Mouse (Mus musculus): ENCODE data around the gene C1qc.
A peak's percentile ranks its signal among the peaks of the same experiment; 100 is the strongest.

Gene C1qc

GRCm38 (mm10) chr4:136894821-136895220, 2.0 kb upstream of the C1qc start:
- no peak for DNase-seq

DNA sequence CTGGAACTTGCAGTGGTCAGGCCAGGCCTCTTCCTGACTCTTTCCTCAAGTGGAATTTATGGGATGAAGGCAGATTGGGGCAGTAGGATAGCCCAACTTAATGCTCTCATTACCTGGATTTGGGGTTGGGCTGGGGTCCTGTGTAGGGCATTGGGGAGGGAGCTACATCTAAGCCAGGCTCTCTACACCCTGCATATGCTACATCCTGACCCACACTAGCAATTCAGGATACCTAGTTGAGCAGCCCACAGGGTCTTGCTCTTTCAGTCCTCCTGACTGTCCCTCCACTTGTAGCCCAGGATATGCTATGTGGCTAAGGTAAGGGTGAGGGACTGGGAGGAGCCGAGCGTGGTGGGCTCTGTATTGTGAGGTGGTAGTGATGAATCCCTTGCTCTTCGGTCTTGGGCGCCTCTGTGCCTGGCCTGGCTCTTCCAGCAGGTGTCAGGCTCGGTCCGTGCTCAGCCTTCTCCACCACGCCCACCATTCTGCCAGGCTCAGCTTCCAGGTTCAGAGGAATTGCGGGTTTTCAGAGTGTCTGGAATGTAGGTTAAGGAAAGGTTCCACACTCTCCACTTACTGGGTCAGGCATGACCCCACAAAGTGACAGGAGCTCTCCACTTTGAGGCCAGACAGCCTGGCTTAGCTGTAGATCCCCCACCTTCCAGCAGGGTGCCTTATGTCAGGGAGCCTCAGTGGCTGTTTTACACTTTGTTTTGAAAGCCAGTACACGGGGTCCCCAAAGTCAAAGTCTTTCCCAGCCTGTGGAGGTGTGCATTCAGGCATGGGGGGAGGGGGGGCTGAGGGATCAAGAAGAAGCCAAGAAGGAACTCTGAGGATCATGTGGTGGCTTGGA, 1.1 kb upstream of the C1qc start:
- DNase-seq = no peak

DNA sequence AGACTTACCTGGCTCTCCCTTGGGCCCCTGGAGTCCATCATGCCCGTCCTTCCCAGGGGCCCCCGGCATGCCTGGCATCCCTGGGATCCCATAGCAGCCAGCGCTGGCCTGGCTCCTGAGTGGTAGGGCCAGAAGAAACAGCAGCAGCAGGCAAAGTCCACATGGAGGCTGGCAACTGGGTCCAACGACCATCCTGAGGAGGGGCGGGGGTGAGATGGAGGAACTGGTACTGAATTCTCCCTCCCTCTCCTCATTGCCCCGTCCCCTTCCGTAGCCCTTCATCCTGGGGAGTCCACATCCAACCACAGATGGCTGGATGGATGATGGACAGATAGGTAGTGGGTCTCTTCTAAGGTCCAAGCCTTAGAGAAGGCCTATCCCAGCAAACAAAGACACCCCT, 494 bp downstream of the C1qc start:
- DNase-seq = no peak

GRCm38 (mm10) chr4:136891115-136891514, 1.8 kb downstream of the C1qc start:
- no peak for DNase-seq

DNA sequence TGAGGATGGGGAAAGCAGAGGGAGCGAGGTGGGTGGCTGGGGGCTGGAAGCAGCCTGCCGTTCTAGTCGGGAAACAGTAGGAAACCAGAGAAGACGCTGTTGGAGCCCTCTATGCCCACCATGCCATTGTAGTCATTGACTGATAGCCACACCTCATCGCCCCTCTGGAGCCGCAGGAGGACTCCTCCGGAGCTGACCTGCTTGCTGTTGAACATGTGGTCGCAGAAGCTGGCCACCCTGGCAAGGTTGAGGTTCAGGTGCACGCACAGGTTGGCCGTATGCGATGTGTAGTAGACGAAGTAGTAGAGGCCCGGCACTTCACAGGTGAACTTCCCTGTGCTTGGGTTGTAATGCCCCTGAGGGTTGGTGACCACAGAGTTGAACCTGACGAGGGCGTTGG, 2.9 kb downstream of the C1qc start:
- DNase-seq = no peak

DNA sequence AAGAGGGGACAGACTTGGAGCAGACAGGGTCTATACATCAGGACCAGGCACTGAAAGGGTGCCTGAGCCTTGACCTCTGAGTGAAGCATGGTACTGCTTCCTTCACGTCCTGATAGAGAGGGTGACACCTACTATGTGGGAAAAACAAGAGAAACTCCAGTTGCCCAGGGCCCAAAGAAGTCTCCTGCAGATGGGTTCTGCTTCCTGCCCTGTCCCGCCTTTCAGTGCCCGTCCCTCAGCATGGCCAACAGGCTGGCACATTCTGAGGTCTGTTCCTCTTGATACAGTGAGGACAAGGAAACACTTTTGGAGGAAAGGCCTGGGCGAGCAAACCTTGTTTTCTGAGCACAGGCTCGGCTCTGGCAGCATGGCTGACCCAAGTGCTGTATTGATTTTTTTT, 5.2 kb downstream of the C1qc start:
- DNase-seq = no peak

DNA sequence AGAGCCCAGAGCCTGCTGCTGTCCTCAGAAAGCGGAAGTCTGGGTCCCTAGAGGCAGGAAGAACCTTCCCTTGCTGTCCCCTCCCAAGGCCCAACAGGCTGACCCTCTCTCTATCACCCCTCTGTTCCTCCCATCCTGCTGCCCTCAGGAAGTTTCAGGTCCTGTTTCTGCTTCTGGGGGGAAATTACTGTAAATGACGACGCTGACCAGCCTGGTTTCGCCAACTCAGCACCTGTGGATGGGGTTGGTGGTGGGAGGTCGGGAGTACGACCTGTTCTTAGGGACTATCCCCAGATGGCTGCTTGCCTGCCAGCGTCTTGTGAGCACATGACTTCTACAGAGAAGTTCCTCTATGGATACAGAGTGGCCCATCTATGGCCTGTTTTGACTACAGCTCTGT, 6.8 kb downstream of the C1qc start, which contains the start of gene C1qb:
TSS of gene C1qb (minus strand) at position 87 of the 400 bp plus-strand sequence.
- DNase-seq = no peak

DNA sequence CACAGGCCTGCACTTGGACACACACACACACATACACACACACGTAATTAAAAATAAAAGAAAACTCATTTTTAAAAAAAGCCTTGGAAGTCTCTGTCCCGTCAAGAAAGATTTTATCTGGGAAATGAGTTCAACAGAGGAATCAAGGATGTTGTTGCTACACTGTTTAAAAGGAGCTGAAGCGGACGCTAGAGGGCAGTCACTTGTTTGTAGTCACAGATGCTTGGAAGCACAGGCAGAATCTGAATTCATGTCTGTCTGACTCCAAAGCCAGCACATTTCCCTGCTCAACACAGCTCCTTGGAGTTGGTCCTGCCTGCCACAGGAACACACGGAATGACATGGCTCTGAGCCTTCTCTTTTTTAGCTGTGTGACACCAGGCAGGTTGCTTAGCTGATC, 14.3 kb downstream of the C1qc start:
- no peak for DNase-seq

DNA sequence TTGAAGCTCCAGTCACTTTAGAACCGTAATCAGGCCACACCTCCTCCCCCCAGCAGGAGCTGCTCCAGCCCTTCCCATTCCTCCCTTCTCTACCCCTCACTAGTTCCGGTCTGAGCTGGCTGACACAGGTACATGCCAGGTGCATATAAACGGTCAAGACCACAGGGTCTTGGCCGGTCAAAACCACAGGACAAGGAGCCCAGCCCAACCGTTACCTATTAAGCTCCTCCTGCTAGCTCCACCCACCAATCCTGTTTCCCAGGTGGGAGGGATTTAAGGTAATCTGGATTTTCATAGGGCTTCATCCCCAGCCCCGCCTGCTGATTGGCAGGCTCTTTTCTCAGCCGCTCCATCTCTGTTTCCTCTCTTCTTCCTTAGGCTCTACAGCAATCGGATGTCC, 14.7 kb downstream of the C1qc start:
- DNase-seq = no peak

DNA sequence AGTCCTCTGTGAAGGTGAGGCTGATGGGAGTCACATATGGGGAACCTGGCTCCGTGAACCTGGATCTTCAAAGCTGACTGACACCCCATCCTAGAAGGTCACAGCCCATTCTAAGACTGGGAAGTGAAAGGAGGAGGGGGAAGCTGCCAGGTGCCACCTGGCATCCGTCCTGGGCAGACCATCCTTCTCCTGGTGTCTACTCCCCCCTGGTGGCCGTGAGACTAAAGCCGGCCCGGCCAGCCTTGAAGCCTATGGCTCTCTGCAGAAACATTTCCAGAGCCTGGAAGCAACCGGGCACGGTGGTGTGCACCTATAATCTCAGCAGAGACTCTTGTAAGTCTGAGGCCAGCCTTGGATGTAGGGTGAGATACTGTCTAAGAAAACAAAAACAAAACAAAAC, 15.9 kb downstream of the C1qc start:
- peak; percentile 20 to 30 for DNase-seq

DNA sequence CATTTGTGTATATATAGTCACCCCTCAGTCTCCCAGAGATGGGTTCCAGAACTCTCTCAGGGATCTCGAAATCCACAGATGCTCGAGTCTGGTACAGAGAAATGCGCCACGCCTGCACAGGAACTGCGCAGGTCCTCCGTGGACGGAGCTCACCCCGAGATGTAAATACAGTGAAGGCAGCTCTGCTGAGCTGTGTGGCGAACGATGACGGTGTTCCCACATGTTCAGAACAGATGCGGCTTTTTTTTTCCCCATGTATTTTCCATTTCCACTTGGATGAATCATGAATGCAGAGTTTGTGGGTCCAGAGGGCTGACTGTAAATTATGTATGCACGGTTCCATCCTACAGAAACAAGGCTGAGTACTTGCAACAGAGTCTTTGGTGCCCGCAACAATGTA, 17.9 kb downstream of the C1qc start:
- DNase-seq = no peak

DNA sequence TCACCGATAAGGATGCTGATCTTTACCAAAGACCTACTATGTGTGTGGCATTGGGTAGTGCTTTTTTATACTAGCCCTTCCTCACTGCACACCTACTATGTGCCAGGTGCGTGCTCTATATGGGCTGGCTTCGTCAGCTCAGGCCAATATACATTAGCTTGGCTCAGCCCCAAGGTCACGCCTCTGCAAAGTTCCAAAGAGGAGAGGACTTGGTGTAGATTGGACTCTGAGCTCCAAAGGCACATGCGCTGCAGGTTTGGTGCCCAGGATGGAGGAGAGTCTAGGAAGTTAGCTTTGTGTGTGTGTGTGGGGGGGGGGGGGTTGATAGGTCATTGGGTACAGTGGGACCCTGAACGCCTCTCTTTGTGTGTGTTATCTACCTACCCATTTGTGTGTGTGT, 24.5 kb downstream of the C1qc start:
- DNase-seq = no peak

- DNase-seq = no peak
Measured at GRCm38 (mm10) chr4:136867690-136868345, 25.0 kb downstream of the C1qc start.

DNA sequence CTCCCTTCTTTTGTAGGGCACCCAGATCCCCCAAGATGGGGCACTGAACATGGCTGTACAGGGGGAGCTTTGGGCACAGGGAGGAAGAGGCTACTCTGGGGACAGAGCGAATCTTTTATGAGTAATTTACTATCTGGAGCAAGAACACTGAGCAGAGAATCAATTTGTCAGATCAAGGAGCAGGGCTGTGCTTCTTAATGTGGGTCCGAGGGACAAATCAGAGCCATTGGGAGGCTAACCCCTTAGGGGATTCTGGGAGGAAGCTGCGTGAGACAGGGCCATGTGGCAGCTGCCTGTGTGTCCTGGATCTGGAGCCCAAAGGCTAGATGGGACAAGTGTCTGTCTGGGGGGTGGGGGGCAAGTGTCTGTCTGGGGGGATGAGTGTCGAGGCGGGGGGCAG, 27.3 kb downstream of the C1qc start:
- DNase-seq = no peak

DNA sequence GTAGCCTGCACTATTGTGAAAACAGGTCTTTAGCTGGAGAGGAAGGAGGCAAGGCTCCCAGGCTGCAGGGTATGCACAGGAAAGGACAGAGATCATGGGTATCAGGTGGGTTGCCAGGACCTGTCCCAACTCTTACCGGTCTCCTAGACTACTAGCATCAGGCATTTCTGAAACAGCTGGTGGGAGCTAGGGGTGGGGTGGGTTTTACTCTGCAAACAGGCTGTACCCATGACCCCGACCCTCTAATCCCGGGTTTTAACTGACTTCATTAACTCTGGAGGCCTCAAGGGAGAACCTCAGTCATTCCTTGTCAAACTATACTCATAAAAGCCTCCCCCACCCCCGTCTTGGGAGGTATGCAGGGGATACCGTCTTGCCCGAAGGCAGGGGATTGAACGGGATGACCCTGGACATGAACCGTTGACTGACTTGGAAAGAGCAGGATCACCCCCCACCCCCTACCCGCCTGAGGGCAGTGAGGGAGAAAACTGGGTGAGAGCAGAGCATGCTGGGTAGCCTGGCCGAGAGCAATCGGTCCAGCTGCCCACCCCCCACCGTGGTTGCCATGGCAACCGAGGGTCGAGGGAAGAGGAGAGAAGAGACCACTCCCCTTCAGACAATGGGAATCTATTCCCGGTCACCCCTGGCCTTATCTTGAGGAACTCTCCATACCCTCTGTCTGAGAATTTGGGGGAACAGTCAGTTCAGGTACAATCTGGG, 28.0 kb downstream of the C1qc start:
- no peak for DNase-seq

GRCm38 (mm10) chr4:136863517-136863916, 29.3 kb downstream of the C1qc start:
- DNase-seq = no peak

GRCm38 (mm10) chr4:136862411-136862810, 30.5 kb downstream of the C1qc start:
- no peak for DNase-seq

DNA sequence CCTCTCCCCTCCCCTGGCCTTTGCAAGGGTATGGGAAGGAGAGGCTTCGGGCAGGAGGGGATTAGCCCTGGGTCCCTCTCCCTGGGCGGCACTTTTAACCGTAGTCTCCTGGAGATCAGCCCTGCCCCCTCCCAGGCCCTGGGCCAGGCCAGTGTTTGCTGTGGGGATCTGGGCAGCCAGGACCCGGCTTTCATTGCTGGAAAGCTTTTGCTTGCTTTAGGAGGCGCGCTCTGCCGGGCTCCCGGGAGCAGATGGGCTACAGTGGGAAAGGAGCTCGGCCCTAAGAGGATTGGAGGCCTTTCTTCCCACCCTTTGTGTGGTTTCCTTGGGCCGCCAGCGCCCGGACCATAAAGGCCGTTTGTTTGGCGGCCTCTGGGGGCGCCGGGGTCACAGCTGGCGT, 31.1 kb downstream of the C1qc start:
- DNase-seq = no peak

DNA sequence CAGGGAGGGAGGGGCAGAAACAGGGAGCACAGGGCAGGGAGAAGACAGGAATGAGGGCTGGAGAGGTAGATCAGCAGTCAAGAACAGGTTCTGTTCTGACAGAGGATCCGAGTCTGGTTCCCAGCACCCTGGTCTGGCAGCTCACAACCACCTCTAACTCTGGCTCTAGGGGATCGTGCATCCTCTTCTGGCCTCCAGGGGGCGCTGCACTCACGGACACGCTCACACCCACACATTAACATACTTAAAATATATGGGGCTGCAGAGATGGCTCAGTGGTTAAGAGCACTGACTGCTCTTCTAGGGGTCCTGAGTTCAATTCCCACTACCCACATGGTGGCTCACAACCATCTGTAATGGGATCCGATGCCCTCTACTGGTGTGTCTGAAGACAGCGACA, 32.8 kb downstream of the C1qc start:
- no peak for DNase-seq

- DNase-seq = no peak
Measured at GRCm38 (mm10) chr4:136855081-136855480, 37.8 kb downstream of the C1qc start.

- DNase-seq = no peak
Measured at GRCm38 (mm10) chr4:136852989-136853388, 39.9 kb downstream of the C1qc start.

DNA sequence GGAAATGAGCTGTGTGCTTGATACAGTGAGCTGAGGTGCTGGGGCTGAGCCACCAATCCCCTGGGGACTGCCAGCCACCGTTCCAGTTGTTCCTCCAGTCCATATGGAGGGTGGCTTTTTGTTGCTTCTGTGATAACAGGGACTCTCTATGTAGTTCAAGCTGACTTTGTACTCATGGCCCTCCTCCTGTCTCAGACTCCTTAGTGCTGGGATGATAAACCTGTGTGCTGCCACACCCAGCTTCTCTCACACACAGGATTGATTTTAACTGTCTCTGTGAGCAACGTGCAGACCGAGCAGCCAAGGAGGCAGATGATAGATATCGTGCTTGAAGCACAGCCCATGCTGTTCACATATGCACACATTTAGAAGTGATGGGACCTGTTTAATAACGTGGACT, 40.7 kb downstream of the C1qc start:
- no peak for DNase-seq

DNA sequence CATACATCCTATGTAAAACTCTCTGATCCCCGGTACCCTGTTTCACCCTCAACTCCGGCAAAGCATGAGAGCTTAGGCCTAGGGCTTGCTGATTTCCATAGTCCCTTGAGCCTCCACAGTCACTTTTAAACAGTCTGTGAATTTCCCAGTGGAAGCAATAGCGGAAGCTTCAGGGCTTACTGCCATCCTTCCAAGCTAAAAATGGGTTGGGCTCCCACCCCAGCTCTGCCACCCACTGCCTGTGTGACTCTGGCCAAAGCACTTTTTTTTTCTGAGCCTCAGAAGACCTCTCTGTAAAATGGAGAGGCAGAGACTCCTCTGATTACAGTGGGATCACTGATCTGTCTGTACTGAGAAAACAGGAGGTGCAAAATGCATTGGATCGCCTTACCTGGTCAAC, 44.3 kb downstream of the C1qc start:
- DNase-seq = no peak

DNA sequence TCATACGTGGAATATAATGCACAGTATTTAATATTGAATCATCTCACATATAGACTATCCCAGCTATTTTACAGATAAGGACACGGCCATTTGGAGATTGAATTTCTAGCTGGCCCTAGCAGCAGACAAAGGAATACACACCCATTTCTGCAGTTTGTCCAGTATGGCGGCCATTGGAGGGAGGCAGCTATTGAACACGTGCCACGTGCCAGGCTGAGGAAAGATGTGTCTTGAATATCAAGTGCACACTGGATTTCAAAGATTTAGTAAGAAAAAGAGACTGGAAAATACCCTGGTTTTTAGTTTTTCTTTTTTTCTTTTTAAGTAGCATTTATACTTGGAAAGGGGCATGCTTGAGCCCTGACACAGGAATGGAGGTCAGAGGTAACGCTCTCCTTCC, 45.7 kb downstream of the C1qc start:
- no peak for DNase-seq

Measured in thymus, adult 18-20 months (tissue).